Mouse (Mus musculus): ENCODE results near the gene Clic1. TPM values are rescaled to one million over a fixed set of nuclear protein-coding genes. Genes with fewer than 3 reads are reported as not detected.
"Not testable (repeated sequence)": the region's sequence is repeated elsewhere in the genome, so short reads cannot be mapped to it uniquely, and the experiment has no call there.

Clic1 gene
- 10 to 100 TPM; 87.2 to 89.7 TPM for total RNA-seq (2021)
- long read RNA-seq, experiment 1, transcript Clic1-201 (6 exons, 1,466 nt), result major isoform, 97 of 102 reads
- long read RNA-seq, experiment 1, partial matches to known transcripts, result 3 of 102 reads
- long read RNA-seq, experiment 1, other reads (novel, unspliced or antisense), result 2 of 102 reads
- long read RNA-seq, experiment 2, transcript Clic1-201 (6 exons, 1,466 nt), result major isoform, 82 of 92 reads
- long read RNA-seq, experiment 2, partial matches to known transcripts, result 5 of 92 reads
- long read RNA-seq, experiment 2, other reads (novel, unspliced or antisense), result 5 of 92 reads

DNA sequence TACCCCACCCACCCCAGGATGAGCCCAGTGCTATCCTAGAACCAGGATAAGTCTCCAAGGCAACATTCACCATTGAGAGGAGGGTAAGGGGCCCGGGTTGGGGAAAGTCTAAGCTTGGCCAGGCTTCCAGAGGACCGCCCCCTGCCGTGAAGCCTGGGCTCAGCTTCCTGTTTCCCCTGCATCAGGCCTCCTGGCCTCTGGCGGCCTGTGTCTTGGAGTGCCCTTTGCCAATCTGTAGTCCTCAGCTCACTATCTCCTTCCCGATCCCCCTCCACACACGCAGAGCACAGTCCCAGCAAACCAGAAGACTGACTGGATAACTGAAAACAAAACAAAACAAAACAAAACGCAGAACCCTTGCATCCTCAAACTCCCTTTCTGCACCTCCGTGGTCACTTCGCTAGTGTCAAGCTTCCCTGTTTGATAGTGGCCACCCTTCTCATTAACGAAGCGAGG is at the start of gene Clic1:
Gene Clic1, plus strand, starts transcription at position 406 of the 456 bp plus-strand sequence.
- DNase-seq (ENCODE audit: low spot score in 2 of 2), result peak; percentile 66 to 76

DNA sequence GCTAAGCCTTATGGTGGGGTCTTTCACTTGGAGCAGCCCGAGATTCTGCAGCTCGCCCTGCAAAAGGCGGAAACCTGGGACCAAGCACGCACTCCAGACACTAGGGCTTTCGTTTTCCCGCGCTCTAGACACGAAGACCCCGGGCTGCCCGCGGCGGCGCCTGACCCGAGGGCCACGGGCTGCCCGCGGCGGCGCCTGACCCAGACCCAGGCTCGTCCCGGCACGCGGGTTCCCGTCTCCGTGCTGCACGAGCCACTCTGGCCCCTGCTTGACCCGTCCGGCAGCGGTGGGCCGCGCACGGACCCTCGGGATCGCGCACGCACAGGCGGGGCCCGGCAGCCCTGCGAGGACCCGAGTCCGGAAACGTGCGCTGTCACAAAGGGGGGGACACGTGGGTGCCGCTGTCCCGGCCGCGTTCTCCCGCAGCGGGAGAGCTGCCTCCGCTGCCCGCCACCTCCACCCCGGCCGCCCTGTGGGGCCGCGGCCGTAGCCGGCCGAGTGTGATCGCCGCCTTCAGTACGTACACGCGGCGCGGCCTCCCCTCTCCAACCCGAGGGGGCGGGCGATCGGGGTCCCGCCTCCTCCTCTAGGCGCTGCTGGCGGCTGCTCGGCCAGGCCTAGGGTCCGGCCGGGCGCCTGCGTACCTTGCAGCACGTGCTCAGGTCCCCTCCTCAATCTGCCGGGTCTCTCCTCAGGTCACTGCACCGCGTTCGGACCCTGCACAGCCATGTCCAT is 48.9 kb upstream of the Clic1 start, which contains the start of gene Vars:
Gene Vars, plus strand, starts transcription at position 271 of the 735 bp plus-strand sequence.
- DNase-seq (ENCODE audit: low spot score in 2 of 2), result peak; percentile 83 to 89

DNA sequence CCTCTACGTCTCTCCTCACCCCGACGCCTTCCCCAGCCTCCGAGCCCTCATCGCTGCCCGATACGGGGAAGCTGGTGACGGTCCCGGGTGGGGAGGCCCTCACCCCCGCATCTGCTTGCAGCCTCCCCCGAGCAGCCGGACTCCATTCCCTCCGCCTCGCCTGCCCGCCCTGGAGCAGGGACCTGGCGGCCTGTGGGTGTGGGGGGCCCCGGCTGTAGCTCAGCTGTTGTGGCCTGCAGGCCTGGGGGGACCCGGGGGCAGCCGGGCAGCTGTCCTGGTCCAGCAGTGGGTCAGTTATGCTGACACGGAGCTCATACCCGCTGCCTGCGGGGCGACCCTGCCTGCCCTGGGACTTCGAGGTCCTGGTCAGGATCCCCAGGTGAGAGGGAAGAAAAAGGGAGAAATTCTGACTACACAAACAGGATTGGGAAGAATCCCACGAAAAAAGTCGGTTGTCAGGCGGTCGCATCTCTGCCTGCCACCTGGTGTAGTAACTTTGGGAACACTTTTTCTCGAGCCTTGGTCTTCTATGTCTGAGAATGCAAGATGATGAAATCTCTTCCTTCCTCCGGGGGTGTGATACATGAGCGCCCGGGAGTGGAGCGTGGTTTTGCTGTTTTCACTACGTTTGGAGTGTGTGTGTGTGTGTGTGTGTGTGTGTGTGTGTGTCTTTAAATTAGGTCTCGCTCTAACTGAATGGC is 48.2 kb upstream of the Clic1 start:
- DNase-seq (ENCODE audit: low spot score in 2 of 2), result peak in 1 of 2 experiments; percentile 50

DNA sequence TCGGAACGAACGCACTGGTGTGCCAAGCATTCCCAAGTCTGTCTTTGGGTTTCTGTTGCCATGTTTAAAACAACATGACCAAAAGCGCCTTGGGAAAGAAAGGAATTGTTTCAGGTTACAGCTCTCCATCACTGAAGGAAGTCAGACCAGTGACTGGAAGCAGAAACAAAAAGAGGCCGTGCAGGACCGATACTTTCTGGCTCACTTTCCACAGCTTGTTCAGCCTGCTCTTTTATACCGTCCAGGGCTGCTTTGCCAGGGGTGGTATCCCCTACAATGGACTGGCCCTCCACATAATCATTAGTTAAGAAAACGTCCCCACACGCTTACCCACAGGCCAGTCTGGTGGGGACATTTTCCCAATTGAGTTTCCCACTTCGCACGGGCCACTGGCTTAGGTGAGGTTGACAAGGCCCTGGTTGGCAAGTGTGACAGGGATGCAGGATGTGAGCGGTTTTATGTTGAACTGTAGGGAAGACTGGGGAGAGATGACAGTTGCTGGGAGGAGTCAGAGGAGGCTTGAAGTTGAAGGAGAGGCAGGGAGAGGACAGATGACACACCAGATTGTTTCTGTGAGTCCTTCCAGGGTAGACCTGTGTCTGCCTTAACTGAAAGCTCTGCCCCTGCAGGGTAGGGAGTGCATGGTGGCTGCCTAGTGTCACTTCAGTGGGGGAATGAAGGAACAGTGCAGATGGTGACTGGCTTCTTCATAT is 47.5 kb upstream of the Clic1 start:
- DNase-seq (ENCODE audit: low spot score in 2 of 2), result no peak

DNA sequence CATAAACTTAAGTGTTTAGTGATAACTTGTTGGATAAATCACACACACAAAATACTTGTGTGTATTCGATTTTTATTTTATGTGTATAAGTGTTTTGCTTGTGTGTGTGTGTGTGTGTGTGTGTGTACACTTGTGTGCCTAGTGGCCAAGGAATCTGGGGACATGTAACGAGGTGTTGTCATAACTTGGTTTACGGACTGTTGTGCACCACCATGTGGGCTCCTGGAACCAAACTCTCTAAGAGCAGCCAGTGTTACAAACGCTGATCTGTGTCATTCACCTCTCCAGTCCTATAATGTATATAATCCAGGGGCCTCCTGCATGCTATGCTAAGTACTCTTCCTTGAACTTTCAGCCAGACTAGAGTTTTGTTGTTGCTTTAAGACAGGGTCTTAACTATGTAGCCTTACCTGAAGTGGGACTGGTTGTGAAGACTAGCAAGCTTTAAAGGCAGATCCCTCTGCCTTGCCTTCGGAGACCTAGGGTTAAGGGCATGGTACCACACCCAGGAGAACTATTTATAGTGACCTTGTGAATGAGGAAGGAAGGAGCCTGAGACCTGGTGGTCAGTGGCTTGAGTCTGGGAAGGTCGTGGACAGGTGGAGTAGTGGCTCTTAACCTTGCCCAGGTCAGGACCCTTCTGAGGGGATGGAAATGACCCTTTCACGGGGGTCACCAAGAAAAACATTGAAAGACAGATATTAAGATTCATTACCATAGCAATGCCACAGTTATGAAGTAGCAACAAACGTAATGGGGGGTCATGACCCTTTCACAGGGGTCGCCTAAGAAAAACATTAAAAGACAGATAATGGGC is 46.5 kb upstream of the Clic1 start:
- no peak for DNase-seq (ENCODE audit: low spot score in 2 of 2)

DNA sequence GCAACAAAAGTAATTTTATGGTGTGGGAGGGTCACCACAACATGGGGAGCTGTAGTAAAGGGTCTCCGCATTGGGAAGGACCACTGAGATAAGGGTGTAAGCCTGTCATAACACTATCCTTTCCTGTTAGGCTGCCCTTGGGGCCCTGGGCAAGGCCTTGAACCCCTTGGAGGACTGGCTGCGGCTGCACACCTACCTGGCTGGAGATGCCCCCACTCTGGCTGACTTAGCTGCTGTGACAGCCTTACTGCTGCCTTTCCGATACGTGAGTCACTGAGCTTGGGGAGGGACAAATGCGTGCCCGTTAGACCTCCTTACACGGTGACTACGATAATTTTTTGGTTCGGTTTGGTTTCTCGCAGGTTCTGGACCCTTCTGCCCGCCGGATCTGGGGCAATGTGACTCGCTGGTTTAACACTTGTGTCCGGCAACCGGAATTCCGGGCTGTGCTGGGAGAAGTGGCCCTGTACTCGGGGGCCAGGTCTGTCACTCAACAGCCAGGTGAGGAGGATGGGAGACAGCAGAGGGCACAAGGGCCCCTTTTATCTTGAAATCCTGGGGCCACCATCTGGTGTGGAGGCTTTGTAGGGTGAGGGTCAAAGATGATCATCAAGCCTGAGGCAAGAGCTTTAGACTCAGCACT is 45.6 kb upstream of the Clic1 start:
- no peak for DNase-seq (ENCODE audit: low spot score in 2 of 2)

DNA sequence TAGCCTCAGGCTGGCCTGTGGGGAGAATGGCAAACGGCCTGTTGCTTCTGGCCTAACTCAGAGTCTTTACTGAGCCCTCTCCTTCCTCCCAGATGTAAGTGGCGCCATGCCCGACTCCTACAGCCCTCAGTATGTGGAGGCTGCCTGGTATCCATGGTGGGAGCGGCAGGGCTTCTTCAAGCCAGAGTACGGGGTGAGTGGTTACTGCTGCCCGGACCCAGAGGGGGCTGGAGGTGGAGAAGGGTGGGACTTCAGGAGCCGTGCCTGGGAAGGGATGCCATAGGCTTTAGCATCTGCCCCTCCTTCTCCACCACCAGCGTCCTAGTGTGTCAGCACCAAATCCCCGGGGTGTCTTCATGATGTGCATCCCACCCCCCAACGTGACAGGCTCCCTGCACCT is 44.6 kb upstream of the Clic1 start:
- no peak for DNase-seq (ENCODE audit: low spot score in 2 of 2)

DNA sequence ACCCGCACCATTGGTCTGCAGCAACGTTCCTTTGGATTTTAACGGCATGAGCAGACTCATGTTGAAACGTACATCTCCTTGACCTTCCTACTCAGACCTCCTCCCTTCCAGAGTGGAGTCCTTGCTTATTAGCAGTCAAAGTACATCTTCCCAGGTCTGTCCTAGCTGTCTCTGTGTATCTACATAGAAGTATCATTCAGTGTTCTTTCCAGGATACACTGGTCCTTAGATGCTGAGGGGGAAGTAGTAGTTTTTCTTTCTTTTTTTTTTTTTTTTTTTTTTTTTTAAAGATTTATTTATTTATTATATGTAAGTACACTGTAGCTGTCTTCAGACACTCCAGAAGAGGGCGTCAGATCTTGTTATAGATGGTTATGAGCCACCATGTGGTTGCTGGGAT is 43.9 kb upstream of the Clic1 start:
- DNase-seq (ENCODE audit: low spot score in 2 of 2), result not testable (repeated sequence)

DNA sequence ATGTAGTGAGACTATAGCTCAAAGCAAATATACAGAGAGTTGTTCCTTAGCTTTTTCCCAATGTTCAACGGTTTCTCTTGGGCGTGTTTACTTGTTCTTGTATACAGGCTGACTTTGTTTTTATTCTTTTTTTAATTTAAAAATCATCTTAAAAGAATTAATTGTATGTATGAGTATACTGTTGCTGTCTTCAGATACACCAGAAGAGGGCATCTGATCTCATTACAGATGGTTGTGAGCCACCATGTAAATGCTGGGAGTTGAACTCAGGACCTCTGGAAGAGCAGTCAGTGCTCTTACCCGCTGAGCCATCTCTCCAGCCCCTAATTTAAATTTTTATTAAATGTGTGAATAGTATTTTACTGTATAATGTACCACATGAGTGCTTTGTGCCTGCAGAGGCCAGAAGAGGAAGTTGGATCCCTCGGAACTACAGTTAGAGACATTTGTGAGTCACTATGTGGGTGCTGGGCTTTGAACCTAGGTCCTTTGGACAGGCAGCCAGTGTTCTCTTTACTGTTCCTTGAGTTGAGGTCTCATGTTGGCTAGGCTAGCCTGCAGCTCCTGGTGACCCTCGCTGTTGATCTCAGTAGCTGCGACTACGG is 42.3 kb upstream of the Clic1 start:
- DNase-seq (ENCODE audit: low spot score in 2 of 2), result no peak

DNA sequence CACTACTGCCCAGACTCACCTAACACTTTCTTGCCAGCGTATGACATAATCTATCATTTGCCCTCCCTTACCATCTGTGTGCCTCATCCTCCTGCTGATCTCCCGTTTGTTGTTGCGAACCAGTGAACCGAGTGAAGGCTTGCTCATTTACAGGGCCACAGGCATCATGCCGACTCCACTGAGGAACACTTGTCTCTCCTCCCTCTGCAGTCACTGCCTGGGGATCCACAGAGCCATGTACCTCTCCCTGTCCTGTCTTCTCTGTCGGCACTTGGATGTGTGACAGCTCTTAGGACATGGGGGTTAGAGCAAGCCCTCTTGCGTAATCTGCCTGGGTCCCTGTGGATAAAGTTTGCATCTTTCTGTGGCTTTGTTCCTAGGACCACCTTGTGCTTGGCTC is 40.2 kb upstream of the Clic1 start:
- no peak for DNase-seq (ENCODE audit: low spot score in 2 of 2)

DNA sequence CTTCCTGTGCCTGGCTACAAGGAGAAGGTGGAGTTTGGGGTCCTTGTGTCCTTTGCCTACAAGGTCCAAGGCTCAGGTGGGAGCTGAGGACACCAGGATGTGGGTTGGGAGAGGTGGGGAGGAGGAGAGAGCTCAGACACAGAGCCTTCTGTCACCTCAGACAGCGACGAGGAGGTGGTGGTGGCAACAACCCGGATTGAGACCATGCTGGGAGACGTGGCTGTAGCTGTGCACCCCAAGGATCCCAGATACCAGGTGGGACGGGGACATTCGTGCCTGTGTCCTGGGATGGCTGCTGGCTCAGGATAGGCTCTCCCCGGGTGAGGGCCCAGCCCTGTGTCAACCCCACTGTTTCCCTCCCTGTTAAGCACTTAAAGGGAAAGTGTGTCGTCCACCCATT is 38.3 kb upstream of the Clic1 start:
- DNase-seq (ENCODE audit: low spot score in 2 of 2), result no peak

DNA sequence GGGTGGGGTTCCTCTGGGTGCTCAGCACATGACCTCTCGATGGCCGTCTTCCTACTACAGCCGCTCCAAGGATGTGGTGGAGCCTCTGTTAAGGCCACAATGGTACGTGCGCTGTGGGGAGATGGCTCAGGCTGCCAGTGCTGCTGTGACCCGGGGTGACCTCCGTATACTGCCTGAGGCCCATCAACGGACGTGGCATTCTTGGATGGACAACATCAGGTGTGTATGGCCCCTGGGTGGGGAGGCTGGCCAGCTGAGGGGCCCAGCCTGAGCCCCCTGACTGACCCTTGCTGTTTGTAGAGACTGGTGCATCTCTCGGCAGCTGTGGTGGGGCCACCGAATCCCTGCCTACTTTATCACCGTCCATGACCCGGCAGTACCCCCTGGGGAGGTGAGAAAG is 37.3 kb upstream of the Clic1 start:
- no peak for DNase-seq (ENCODE audit: low spot score in 2 of 2)

DNA sequence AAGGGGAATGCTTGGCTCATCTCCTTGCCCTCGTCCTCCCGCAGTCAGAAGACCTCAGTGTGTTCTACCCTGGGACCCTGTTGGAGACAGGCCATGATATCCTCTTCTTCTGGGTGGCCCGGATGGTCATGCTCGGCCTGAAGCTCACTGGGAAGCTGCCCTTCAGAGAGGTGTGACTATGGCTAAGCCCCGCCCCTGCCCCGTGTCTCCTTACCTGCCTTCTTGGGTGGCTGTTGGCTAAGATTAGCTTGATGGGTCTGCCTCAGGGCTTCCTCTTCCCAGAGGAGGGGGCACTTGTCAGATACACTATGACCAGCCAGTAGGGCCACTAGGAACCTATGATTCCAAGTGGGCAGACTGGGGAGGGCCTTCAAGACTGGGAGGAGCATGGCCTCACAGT is 36.5 kb upstream of the Clic1 start:
- DNase-seq (ENCODE audit: low spot score in 2 of 2), result peak in 1 of 2 experiments; percentile 7

DNA sequence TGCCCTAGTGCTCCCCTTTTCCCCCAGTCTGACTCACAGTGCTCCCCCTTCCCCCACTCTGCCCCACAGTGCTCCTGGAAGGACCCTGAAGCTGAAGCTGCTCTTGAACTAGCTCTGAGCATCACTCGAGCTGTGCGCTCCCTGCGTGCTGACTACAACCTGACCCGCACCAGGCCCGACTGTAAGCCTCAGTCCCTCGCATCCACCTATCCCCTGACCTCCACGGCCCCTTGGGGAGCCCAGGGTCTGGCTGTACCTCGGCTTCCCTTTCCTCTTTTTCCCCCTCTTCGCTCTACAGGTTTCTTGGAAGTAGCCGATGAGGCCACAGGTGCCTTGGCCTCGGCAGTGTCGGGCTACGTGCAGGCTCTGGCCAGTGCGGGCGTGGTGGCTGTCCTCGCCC is 34.5 kb upstream of the Clic1 start:
- DNase-seq (ENCODE audit: low spot score in 2 of 2), result no peak

DNA sequence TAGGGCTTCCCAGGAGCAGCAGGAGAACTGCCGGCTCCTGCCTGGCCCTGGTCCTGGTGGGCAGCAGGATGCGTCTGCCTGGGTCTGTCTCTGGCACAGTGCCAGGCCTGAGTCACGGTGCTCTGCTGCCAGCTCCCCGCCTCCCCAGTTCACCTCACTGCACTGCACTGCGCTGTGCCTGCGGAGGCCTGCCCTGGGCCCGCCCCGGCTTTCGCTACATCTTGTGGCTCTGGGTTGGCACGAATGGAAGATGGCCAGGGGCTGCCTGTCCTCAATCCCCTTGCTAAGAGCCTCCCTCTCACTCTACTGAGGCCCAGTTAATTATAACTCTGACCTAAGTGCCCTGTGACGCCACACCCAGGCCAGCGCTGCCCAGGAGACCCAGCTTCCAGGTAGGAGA is 33.4 kb upstream of the Clic1 start, which contains the start of gene Vwa7:
Gene Vwa7, plus strand, starts transcription at position 204 of the 400 bp plus-strand sequence.
- no peak for DNase-seq (ENCODE audit: low spot score in 2 of 2)

DNA sequence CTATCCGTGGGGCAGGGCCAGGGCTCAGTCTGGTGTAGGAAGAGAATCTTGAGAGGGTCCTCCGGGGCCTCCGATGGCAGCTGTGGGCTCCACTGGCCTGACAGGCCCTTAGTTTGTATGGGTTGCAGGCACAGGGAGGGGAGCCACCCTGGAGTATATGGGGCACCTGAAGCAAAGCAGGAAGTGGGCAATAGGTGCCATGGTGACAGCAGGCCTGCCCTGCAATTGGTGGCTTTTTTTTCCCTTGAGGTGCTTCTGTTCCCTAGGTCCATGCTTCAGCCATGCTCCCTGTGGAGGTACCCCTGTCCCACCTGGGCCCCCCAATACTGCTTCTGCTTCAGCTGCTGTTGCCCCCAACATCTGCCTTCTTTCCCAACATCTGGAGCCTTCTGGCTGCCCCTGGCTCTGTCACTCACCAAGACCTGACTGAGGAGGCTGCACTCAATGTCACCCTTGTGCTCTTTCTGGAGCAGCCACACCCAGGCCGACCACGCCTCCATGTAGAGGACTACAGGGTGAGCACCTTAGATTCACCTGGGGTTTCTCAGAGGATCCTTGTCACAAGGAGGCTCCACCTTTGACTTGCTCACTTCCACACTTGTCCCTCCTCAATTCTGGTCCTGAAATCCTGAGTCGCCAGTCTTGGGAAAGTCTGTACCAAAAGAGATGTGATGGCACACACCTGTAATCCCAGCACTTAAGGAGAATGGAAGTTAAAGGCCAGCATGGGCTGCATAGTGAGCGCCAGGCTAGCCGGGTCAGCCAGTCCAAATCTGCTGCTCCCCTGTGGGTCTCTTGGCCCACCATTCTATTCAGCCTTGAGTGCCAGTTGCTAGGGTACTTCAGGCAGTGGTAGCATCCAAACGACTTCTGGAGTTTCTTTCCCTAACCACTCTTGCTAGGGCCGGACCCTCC is 32.7 kb upstream of the Clic1 start:
- DNase-seq (ENCODE audit: low spot score in 2 of 2), result no peak

DNA sequence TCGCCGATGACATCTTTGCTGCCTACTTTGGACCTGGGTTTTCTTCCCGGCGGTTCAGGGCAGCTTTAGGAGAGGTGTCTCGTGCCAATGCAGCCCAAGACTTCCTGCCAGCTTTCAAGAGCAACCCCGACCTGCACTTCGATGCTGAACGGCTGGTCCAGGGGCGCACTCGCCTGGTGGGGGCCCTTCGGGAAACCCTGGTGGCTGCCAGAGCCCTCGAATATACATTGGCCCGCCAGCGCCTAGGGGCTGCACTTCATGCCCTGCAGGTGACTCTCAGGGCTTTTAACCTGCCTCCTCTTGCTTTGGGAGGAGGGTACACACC is 32.1 kb upstream of the Clic1 start:
- no peak for DNase-seq (ENCODE audit: low spot score in 2 of 2)

DNA sequence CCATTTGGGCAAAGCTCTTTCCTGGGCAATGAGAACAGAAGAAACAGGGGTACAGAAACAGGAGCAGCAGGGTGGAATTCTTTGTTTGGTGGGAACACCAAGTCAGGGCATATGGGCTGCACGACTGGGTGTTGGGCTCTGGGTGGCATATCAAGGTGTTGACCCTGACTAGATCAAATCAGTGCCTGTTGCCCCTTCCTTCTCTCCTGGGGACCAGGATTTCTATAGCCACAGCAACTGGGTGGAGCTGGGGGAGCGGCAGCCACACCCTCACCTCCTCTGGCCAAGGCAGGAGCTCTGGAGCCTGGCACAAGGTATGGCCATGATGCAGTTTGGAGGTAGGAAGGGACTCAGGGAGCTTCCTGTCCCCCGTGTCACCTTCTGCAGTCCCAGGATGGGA is 31.6 kb upstream of the Clic1 start:
- no peak for DNase-seq (ENCODE audit: low spot score in 2 of 2)

DNA sequence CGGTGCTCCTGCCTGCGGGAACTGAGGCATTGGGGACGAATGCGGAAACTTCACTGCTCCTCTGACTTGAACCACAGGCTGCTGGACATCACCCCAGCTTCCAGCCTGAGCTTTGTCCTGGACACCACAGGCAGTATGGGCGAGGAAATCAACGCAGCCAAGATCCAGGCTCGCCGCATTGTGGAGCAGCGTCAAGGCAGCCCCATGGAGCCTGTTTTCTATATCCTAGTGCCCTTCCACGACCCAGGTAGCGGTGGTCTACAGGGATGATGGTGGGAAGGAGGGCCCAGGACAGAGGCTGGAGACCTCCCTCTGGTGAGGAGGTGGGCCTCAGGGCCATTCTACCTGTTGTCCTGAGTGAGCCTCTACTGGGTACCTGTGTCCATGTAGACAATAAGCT is 29.9 kb upstream of the Clic1 start:
- no peak for DNase-seq (ENCODE audit: low spot score in 2 of 2)
